Mouse (Mus musculus) Patski (cell line): ENCODE measurements around the gene Wasf1. TPM values are rescaled to one million over a fixed set of nuclear protein-coding genes. Genes with fewer than 3 reads are reported as not detected.
A peak's percentile ranks its signal among the peaks of the same experiment; 100 is the strongest.

Source experiments
- ATAC-seq: fragments of 100-300 bp; one replicate; pipeline ENCODE4 v1.8.0; 2021
- CTCF ChIA-PET: fragments of 350-600 bp; sonication (Branson Sonifier 250); formaldehyde crosslinking; loops from one replicate; lab custom pipeline; 2022; ENCODE audit warnings: inconsistent platforms; lab: Charles Lee
- POLR2A ChIA-PET: fragments of 350-600 bp; sonication (Branson Sonifier 250); formaldehyde crosslinking; loops from one replicate; lab custom pipeline; 2022; ENCODE audit warnings: antibody characterized with exemption, inconsistent platforms; lab: Charles Lee
- DNase-seq: peaks from one replicate; pipeline ENCODE4 v3.0.0-alpha.2; 2011; ENCODE audit warnings: low read depth, low spot score
- H3K27me3 ChIP-seq: fragments of 371-371 bp; one replicate; pipeline ENCODE4 v1.5.1; 2021
- CTCF ChIP-seq: fragments of 100-300 bp; IDR thresholded peaks from one replicate; pipeline ENCODE4 v1.5.1; 2021
- in situ Hi-C: fragments of 300-500 bp; cut with MboI; formaldehyde crosslinking; loops from 3 replicates; pipeline ENCODE4 v1.11.1; 2018; ENCODE audit warnings: low pct_unique_long_range_greater_than_20kb, mixed read lengths
- polyA plus RNA-seq: library from polyadenylated mRNA; unstranded; gene quantifications from one replicate; pipeline ENCODE4 v1.2.3, GENCODE M21; 2021

The Wasf1 gene
- 12.8 TPM for polyA plus RNA-seq

DNA sequence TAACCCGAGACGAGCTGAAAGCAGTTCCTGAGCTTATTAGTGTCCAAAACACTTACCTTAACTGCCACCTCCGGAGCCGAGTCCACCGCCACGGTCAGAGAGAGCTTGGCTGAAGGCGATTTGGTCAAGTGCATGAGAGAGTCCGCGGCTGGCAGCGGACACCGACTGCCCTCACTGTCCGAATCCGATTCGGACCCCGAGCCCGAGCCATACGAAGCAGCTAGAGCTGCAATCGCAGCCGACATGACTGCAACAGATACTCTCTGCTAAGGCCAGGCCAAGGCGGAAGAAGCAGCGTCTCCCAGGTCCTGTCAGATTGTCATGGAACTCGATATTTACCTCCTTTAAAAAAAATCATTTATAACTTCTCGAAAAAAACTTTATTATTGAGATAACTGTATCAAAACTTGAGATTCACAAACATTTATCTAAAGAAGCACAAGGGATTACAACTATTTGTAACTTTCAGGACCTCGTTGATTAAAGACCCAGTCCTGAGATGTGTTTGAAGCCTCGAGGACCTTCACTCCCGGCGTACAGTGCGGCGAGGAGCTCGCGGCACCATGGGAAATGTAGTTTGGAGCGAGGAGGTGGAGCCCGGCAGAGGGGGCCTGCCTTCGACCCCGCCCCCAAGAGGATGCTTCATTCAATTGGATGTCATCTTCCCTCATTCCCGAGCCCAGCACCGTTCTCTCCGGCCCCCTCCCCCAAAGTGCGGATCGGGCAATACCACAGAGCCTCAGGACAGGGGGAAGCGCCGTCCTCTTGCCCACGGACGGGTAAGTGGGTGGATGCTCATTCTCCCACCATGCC lies at the start of gene Wasf1, which contains the start of gene Cdc40:
Gene Wasf1 (plus strand): TSS at position 645 of the 813 bp plus-strand sequence.
Gene Cdc40 (minus strand): TSS at position 481 of the 813 bp plus-strand sequence.
- ATAC-seq (peak; percentile 88), DNase-seq (peak; percentile 96)
- no peaks in the 10 kb centered on the region for H3K27me3 ChIP-seq
- in situ Hi-C loops: loop anchor here (5.0 to 25.0 kb wide), 2 partner anchors 231 to 621 kb away; partner anchors contain the start of gene Gtf3c6
- TF ChIP-seq CTCF: no peak
- ChIA-PET POLR2A (interaction anchor here (1.1 to 1.2 kb wide), 2 partner anchors 241 to 330 kb away, joined by 4 read pairs; no protein-coding TSS in a partner anchor), CTCF (interaction anchor here (1.3 kb wide), 1 partner anchor 9 kb away, joined by 3 read pairs; no protein-coding TSS in a partner anchor)

DNA sequence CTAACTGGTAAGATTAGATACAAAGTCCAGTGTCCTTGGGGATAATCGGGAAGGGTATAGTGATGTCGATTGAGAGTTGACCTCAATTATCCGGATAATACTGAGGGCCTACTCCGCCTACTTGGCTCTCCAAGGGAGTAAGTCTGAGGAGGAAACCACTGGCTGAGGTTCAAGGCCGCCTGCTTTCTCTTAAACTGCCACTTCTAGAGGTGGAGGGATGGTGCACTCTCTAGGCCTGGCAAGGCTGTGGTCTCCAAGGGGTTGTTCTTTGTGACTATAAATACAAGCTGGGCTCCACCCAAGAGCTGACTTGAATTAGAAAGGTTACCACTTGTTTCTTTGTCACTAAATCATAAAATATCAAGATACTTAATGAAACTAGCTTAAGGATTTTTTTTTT lies 43.2 kb upstream of the Wasf1 start:
- POLR2A ChIA-PET: no interaction called here
- DNase-seq (no peak), ATAC-seq (no peak)
- H3K27me3 ChIP-seq: no peaks in the 10 kb centered on the region
- CTCF ChIA-PET: no interaction called here
- TF ChIP-seq CTCF: no peak
- in situ Hi-C loops: no loop called here

DNA sequence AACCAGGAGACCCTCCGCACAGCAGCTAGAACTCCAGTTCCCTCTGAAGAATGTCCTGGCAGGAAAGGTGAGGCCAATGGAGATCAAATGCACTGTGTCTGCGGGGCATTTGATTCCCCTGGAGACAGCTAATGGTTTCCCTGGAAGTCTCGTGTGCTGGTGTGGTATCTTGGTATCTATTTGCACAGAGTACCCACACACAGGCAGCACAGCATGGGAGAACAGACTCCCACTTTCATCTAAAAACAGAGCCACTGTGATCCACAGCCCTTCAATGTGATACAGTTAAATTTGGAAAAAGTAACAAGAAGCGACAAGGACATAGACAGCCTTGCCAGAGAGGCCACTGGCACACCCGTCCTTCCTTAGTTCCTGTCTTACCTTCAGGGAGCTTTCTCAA lies 39.4 kb upstream of the Wasf1 start:
- ChIA-PET CTCF (interaction anchor here (1.2 kb wide), 1 partner anchor 10 kb away, joined by 4 read pairs; no protein-coding TSS in a partner anchor), POLR2A (no interaction called here)
- no peak for ATAC-seq
- no peak for TF ChIP-seq CTCF
- no peaks in the 10 kb centered on the region for H3K27me3 ChIP-seq
- DNase-seq: no peak
- in situ Hi-C loops: no loop called here

DNA sequence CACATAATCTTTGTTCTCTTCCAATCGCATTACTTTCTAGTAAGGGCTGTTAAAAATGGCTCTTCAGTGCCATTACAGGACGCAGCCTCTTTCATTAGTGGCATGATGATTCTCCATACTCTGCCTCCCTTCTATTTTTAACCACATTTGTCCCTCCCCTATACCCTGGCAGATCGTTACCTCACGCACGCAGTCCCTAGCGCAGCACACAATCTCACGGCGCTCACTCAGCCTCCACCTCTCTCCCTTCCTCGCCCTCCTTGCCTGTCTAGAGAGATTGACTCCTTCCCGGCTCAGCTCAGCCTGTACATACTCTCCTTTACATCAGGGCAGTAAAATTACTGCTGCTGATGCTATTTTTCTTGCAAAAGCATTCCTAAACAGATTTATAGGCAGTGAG lies 38.7 kb upstream of the Wasf1 start:
- no peak for DNase-seq
- no peaks in the 10 kb centered on the region for H3K27me3 ChIP-seq
- in situ Hi-C loops: no loop called here
- no peak for TF ChIP-seq CTCF
- no peak for ATAC-seq
- ChIA-PET POLR2A (no interaction called here), CTCF (no interaction called here)

DNA sequence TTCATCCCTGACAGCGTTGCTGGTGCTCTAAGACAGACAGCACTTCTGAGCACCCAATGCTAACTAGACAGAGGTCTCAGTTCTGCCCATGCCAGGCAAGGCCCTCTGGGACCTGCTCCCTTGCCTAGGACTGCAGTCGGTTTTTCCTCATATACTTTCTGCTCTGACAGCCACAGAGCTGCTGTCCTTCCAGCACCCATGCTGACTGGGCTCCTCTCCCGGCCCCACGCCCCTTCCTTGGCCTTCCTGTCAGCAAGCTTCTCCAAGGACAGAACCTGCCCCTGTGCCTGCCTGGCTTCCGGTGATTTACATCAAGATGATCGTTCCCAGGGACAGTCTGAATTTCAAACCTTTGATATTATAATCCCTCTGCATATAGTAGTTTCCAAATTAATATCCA lies 37.6 kb upstream of the Wasf1 start:
- TF ChIP-seq CTCF: no peak
- no peak for DNase-seq
- CTCF ChIA-PET: no interaction called here
- H3K27me3 ChIP-seq: no peaks in the 10 kb centered on the region
- no peak for ATAC-seq
- in situ Hi-C loops: no loop called here
- POLR2A ChIA-PET: no interaction called here

DNA sequence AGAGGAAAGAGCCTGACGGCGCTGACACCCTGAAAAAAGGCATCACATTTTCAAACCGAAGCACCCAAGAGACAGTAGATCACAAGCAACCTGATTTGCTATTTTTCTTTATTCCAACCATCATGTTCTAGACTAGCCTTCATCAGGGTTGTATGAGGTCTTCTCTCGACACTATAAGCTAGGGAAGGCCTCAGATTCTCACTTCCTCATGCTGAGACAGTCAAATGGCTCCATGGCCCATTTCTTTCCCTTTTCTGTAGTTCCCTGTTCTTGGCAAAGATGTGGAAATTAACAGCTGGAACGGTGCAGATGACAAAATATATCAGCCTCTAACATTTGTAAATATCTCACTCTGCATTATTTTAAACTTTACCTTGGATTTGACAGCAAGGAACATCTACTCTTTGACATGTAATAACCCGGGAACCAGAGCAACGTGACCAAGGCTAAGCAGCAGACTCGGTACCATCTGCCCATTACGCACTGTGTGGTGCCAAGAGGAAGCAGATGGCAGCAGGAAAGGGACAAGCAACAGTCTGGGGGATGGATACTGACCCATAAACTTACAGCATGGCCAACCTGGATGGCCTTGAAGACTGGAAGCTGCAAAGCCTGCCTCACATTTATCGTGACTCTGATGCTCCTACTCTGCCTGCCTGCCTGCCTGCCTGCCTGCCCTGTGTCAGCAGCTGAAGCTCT lies 36.0 kb upstream of the Wasf1 start:
- in situ Hi-C loops: no loop called here
- ATAC-seq (no peak), DNase-seq (no peak)
- ChIA-PET POLR2A (no interaction called here), CTCF (no interaction called here)
- no peak for TF ChIP-seq CTCF
- H3K27me3 ChIP-seq: no peaks in the 10 kb centered on the region

DNA sequence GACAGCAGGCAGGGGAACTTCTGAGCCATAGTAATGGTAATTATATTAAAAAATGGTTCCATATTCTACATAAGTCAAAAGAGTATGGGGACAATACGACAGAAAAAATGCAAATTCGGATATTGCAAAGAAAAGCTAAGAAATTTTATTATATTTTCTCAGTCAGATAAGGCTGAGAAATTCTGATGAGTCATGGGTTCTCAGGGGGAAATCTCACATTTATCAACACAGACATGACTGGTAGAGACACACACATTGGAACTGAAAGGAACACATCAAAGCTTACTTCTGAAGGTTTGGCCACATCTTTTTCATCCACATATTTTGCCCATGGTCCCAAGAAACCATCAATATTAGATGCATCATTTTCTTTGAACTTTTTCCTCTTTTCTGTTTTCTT lies 32.6 kb upstream of the Wasf1 start:
- no peak for ATAC-seq
- in situ Hi-C loops: no loop called here
- no peak for TF ChIP-seq CTCF
- no peak for DNase-seq
- CTCF ChIA-PET: no interaction called here
- POLR2A ChIA-PET: interaction anchor here (0.5 kb wide), 1 partner anchor 90 kb away, joined by 3 read pairs; no protein-coding TSS in a partner anchor
- H3K27me3 ChIP-seq: no peaks in the 10 kb centered on the region

DNA sequence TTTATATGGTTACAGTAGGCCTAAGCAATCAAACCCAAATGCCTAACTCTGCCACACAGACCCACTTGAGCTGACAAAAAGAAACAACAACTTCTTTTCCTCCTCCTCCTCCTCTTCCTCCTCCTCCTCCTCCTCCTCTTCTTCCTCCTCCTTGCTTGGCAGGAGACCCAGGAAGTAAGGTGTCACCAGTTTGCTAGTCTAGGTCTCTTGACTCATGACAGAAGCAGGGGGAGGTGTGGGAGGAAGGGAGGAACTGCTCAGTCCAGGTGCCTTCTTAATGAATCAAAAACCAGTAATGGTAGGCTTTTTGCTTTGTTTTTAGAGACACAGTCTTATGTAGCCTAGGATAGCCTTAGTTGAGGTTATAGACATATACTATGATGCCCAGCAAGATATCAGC lies 32.1 kb upstream of the Wasf1 start:
- ChIA-PET CTCF (no interaction called here), POLR2A (interaction anchor here (0.5 kb wide), 1 partner anchor 91 kb away, joined by 3 read pairs; no protein-coding TSS in a partner anchor)
- no peaks in the 10 kb centered on the region for H3K27me3 ChIP-seq
- DNase-seq (no peak), ATAC-seq (no peak)
- in situ Hi-C loops: no loop called here
- no peak for TF ChIP-seq CTCF

DNA sequence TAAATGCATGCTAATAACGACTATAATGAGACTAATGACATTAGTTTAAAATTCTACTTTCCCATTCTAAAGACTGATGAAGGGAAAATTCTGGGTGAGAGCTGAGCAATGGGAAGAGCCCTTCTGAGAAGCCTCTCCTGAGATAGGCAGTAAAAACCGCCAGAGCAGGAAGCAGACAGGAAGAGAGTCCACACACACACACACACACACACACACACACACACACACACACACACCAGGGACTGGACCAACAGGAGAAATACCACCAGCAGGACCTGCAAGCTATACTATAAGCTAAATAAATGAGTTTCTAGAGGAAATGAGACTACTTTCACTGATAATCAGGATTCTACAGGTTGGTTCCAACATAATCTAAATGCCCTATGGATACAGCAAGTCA lies 27.7 kb upstream of the Wasf1 start:
- ATAC-seq: no peak
- no peak for TF ChIP-seq CTCF
- CTCF ChIA-PET: interaction anchor here (1.0 to 2.0 kb wide), 2 partner anchors 18 to 22 kb away, joined by 3 to 7 read pairs; no protein-coding TSS in a partner anchor
- H3K27me3 ChIP-seq: no peaks in the 10 kb centered on the region
- in situ Hi-C loops: no loop called here
- DNase-seq: no peak
- POLR2A ChIA-PET: interaction anchor here (0.6 kb wide), 1 partner anchor 75 kb away, joined by 3 read pairs; no protein-coding TSS in a partner anchor

DNA sequence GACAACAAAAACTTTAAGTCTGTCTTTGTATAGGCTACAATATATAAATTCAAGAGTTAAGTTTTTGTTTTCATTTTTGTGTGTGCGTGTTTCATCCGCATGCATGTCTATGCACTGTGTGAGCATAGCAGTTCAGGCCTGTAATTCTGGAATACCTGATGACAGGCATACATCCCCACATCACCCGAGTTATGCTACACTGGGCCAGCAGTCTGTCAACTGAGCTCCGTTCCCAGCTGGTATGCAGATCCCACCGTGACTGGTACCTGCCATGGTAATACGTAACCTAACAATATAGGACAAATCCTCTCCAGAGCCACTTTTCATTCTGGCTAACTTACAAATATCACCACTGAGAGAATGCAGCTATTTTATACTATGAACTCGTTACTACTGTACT lies 26.6 kb upstream of the Wasf1 start:
- in situ Hi-C loops: no loop called here
- no peak for DNase-seq
- ChIA-PET POLR2A (no interaction called here), CTCF (interaction anchor here (2.0 kb wide), 1 partner anchor 21 kb away, joined by 7 read pairs; no protein-coding TSS in a partner anchor)
- no peak for TF ChIP-seq CTCF
- no peak for ATAC-seq
- H3K27me3 ChIP-seq: no peaks in the 10 kb centered on the region
